Mouse (Mus musculus) E14TG2a.4 (cell line): ENCODE measurements around the gene Plekha7.

Experiments
- CTCF ChIP-seq: conservative IDR thresholded peaks from 2 replicates; pipeline ENCODE4 v1.5.1; 2014; ENCODE audit warnings: low read length
- NANOG ChIP-seq: IDR thresholded peaks from 2 replicates; pipeline ENCODE4 v1.6.1; 2014; ENCODE audit warnings: borderline replicate concordance, low read length, mixed read lengths
- POU5F1 ChIP-seq: IDR thresholded peaks from 2 replicates; pipeline ENCODE4 v1.6.1; 2014; ENCODE audit warnings: low read length, borderline replicate concordance

DNA sequence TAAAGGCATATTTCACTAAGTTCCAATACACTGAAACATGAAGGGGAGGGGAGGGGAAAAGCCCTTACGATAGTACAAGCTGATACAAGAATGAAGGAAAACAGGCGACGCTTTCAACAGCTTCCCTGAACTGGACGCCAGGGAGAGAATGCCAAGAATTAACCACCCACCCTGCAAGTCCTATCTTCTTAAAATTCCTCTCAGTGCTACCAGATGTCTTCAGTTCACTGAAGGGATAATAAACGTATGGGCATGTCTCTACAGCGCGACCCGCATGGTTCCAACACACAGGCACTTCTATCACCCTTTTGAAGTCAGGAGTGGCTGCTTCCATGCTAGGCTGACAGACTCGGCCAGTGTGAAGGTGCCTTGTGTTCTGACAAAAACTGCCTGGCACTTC lies 118.5 kb downstream of the Plekha7 start:
- TF ChIP-seq CTCF: no peak
- TF ChIP-seq NANOG: no peak
- TF ChIP-seq POU5F1: no peak
